Mouse (Mus musculus) ovary, postnatal 36 days (tissue): ENCODE results near the gene Farp1.

Source experiments
- DNase-seq: peaks from one replicate; pipeline ENCODE4 v3.0.0; 2022; ENCODE audit warnings: low spot score, mixed read lengths

Gene Farp1

GRCm38 (mm10) chr14:121261229-121261879 lies 226.4 kb downstream of the Farp1 start:
- no peak for DNase-seq

- DNase-seq: no peak
Observed at GRCm38 (mm10) chr14:121262606-121263005, 227.6 kb downstream of the Farp1 start.

GRCm38 (mm10) chr14:121263912-121264311 lies 228.9 kb downstream of the Farp1 start:
- DNase-seq: no peak

GRCm38 (mm10) chr14:121264453-121264852 lies 229.5 kb downstream of the Farp1 start:
- DNase-seq: no peak

- DNase-seq: no peak
Observed at GRCm38 (mm10) chr14:121267801-121268200, 232.8 kb downstream of the Farp1 start.

- DNase-seq: no peak
Observed at GRCm38 (mm10) chr14:121270490-121270889, 235.5 kb downstream of the Farp1 start.

- no peak for DNase-seq
Observed at GRCm38 (mm10) chr14:121274985-121275384, 240.0 kb downstream of the Farp1 start.

GRCm38 (mm10) chr14:121276016-121276415 lies 241.0 kb downstream of the Farp1 start:
- no peak for DNase-seq

GRCm38 (mm10) chr14:121279106-121279505 lies 244.1 kb downstream of the Farp1 start:
- DNase-seq: peak; percentile 81

- DNase-seq: peak; percentile 53
Observed at GRCm38 (mm10) chr14:121280601-121281335, 245.8 kb downstream of the Farp1 start.

GRCm38 (mm10) chr14:121281336-121281710 lies 246.3 kb downstream of the Farp1 start:
- DNase-seq: no peak

- no peak for DNase-seq
Observed at GRCm38 (mm10) chr14:121285379-121286120, 250.6 kb downstream of the Farp1 start.

- DNase-seq: no peak
Observed at GRCm38 (mm10) chr14:121291881-121292280, 256.9 kb downstream of the Farp1 start.

- DNase-seq: no peak
Observed at GRCm38 (mm10) chr14:121292391-121292790, 257.4 kb downstream of the Farp1 start.

GRCm38 (mm10) chr14:121294484-121294883 lies 259.5 kb downstream of the Farp1 start:
- no peak for DNase-seq

- DNase-seq: no peak
Observed at GRCm38 (mm10) chr14:121297103-121297502, 262.1 kb downstream of the Farp1 start.

GRCm38 (mm10) chr14:121298537-121298936 lies 263.5 kb downstream of the Farp1 start:
- no peak for DNase-seq

- DNase-seq: no peak
Observed at GRCm38 (mm10) chr14:121299093-121299492, 264.1 kb downstream of the Farp1 start.

- DNase-seq: no peak
Observed at GRCm38 (mm10) chr14:121304523-121304922, 269.5 kb downstream of the Farp1 start.

GRCm38 (mm10) chr14:121305316-121306064 lies 270.5 kb downstream of the Farp1 start:
- DNase-seq: no peak

GRCm38 (mm10) chr14:121309909-121310308 lies 274.9 kb downstream of the Farp1 start:
- DNase-seq: no peak
